Mouse (Mus musculus) embryonic facial prominence, embryonic 15.5 days (tissue): Measurements from ENCODE around the gene Gm45716. TPM values are rescaled to one million over a fixed set of nuclear protein-coding genes. Genes with fewer than 3 reads are reported as not detected.

ENCODE experiments used
- ATAC-seq: fragments of 200-750 bp; cut with Nextera tagmentation; 2 replicates; pipeline ENCODE4 v1.8.0; 2017; ENCODE audit warnings: low read depth, moderate TSS enrichment; ENCODE audit not compliant: insufficient number of reproducible peaks, low FRiP score, low TSS enrichment
- H3K27ac ChIP-seq: fragments of 300-500 bp; sonication (generic); replicated peaks from 2 replicates; pipeline ENCODE4 v1.5.1; 2015; ENCODE audit warnings: mild to moderate bottlenecking, inconsistent platforms
- H3K27me3 ChIP-seq: fragments of 300-500 bp; sonication (generic); 2 replicates; pipeline ENCODE4 v1.6.1; 2015; ENCODE audit warnings: inconsistent platforms
- H3K36me3 ChIP-seq: fragments of 300-500 bp; sonication (generic); 2 replicates; pipeline ENCODE4 v1.6.1; 2015; ENCODE audit warnings: mild to moderate bottlenecking, inconsistent platforms
- H3K4me1 ChIP-seq: fragments of 300-500 bp; sonication (generic); 2 replicates; pipeline ENCODE4 v1.6.1; 2015; ENCODE audit warnings: inconsistent platforms
- H3K4me2 ChIP-seq: fragments of 300-500 bp; sonication (generic); replicated peaks from 2 replicates; pipeline ENCODE4 v1.6.1; 2015; ENCODE audit warnings: mild to moderate bottlenecking, inconsistent platforms
- H3K4me3 ChIP-seq: fragments of 300-500 bp; sonication (generic); replicated peaks from 2 replicates; pipeline ENCODE4 v1.5.1; 2015; ENCODE audit warnings: mild to moderate bottlenecking, inconsistent platforms
- H3K9ac ChIP-seq: fragments of 300-500 bp; sonication (generic); 2 replicates; pipeline ENCODE4 v1.6.1; 2015; ENCODE audit warnings: inconsistent platforms
- H3K9me3 ChIP-seq: fragments of 300-500 bp; sonication (generic); replicated peaks from 2 replicates; pipeline ENCODE4 v1.6.1; 2016; ENCODE audit warnings: inconsistent platforms
- WGBS: fragments of 180-500 bp; shearing (Covaris S2); methylation state at CpG from one replicate; pipeline ENCODE4 v1.1.7; 2015; 5-methylcytosine and 5-hydroxymethylcytosine counted together
- polyA plus RNA-seq: library from polyadenylated mRNA; unstranded; fragments of >200 nt; fragmentation: Nextera tagmentation; extraction: Ambion mirVana; gene quantifications from 2 replicates; pipeline ENCODE4 v1.2.1, GENCODE M21; 2015

Gm45716 gene
- polyA plus RNA-seq, 1 experiment from 2014 or later: 9.0 TPM

DNA sequence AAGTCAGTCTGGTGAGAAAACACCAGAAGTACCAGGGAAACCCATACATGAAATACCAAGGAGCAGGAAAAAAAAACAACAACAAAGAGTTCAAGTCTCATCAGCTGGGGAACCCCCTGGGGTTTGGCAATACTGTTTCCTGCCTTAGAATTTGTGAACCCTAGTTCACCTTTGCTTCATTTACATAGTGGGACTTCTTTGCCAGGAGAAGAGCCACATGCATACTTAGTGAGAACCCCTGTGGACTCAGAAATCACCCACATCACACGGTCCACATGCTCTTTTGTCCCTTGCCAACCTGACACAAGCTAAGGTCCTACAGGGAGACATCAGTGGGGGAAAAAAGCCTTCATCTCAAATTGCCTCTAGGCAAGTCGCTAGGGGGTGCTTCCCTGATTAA lies 51.2 kb downstream of the Gm45716 start:
- 37% methylated on average over 2 of the region's 2 CpGs for WGBS
- H3K9me3 ChIP-seq: no peaks in the 10 kb centered on the region
- H3K9ac ChIP-seq: no peak overlapping the region
- no peak overlapping the region for H3K4me2 ChIP-seq
- peaks cover 4% of the 10 kb centered on the region; the same call in 1 of the 2 replicates for H3K4me1 ChIP-seq
- H3K36me3 ChIP-seq: no peaks in the 10 kb centered on the region
- H3K27me3 ChIP-seq: no peaks in the 10 kb centered on the region
- H3K4me3 ChIP-seq: no peak overlapping the region
- no peak overlapping the region for H3K27ac ChIP-seq
- ATAC-seq: no peak

DNA sequence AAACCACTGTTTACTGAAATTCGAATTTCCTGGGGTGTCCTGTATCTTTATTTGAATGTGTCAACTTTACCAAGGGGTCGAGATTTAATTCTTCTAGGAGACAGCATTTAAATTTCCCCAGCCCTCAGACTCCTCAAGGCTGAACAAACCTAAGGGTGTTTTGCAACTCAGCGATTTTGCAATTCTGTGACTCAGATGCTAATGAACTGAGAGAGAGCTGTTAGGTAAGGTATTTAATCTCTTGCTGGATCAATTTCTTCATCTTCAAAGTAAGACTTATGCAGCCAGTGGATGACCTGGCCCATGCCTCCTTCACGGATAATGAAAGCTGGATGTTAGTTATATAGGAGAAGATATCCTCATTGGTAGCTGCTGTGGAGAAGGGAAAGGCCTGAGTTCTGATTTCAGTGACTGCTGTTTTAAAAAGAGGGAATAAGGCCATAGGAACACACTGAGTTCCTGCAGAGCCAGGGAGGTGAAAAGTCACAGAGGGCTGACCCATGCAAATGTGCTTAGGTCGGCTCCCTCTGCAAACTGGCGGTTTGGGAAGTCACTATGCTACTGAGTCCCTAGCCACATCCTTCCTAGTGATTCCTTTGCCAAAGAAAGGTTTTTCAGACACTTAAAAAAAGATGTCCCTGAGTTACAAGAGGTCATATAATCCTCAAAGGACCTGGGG lies 53.3 kb downstream of the Gm45716 start:
- Histone ChIP-seq H3K27ac (no peak overlapping the region), H3K4me3 (no peak overlapping the region), H3K9me3 (no peaks in the 10 kb centered on the region), H3K9ac (no peak overlapping the region), H3K4me1 (peaks cover 4% of the 10 kb centered on the region; the same call in 1 of the 2 replicates), H3K27me3 (no peaks in the 10 kb centered on the region), H3K4me2 (no peak overlapping the region), H3K36me3 (no peaks in the 10 kb centered on the region)
- WGBS: 24% methylated on average over 6 of the region's 6 CpGs
- ATAC-seq: no peak

DNA sequence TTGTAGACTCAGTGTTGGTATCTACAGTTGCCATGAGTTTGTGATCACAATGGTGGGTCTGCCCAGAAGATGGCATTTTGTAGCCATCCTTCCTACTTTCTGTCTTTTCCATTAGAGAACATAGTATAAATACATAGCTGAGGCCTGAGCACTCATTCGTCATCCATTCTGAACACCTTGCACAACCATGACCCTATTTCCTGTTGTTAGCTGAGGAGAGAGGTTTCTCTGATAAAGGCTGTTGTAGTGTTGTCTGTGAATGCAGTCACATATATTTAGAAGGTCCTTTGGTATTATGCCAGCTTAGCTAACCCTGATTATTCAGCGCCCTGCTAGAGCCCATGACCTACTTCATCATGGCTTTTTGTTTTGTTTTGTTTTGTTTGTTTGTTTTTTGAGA lies 54.4 kb downstream of the Gm45716 start:
- Histone ChIP-seq H3K4me3 (no peak overlapping the region), H3K27ac (no peak overlapping the region), H3K9ac (no peak overlapping the region), H3K4me2 (no peak overlapping the region), H3K27me3 (no peaks in the 10 kb centered on the region), H3K9me3 (no peaks in the 10 kb centered on the region), H3K36me3 (no peaks in the 10 kb centered on the region), H3K4me1 (peaks cover 4% of the 10 kb centered on the region; the same call in 1 of the 2 replicates)
- WGBS: 80% methylated on average over 2 of the region's 2 CpGs
- no peak for ATAC-seq

DNA sequence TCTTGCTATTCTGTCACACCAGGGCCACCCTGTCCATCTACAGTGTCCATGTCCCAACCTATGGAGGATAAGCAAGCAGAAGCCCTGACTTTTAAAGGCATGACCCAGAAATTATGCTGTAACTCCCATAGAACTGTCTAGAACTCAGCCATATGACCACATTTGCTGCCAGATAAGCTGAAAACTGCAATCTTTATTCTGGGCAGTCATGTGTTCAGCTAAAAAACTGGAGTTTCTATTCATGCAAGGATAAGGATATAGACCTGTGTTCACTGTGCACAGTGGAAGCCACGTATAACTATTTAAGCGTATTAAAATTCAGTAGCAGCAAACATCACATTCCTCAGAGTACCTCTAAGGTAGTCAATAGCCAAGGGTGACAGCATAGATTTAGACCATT lies 55.8 kb downstream of the Gm45716 start:
- Histone ChIP-seq H3K27ac (no peak overlapping the region), H3K4me1 (peaks cover 5% of the 10 kb centered on the region; the same call in 1 of the 2 replicates), H3K4me2 (no peak overlapping the region), H3K9ac (no peak overlapping the region), H3K27me3 (no peaks in the 10 kb centered on the region), H3K9me3 (no peaks in the 10 kb centered on the region), H3K4me3 (no peak overlapping the region), H3K36me3 (no peaks in the 10 kb centered on the region)
- WGBS: 93% methylated on average over 2 of the region's 2 CpGs
- no peak for ATAC-seq

DNA sequence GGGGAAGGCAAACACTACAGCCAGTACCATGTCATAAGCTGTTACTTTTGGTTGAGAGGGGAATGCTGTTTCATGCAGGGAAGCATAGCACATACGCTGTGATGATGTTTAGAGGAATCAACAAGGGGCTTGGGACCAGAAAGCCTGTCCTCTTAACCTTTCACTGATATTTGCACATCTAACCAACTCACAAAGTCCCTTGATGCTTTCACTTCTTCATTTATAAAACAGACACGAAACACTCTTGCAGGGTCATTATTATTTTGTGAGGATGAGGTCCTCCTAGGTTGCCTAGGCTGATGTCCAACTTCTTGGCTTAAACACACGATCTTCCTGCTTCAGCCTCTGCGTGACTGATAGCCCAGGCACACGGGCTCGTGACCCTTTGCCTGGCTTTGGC lies 58.1 kb downstream of the Gm45716 start:
- 78% methylated on average over 6 of the region's 6 CpGs for WGBS
- Histone ChIP-seq H3K4me3 (no peak overlapping the region), H3K4me2 (no peak overlapping the region), H3K4me1 (peaks cover 18% of the 10 kb centered on the region), H3K36me3 (no peaks in the 10 kb centered on the region), H3K27ac (no peak overlapping the region), H3K27me3 (no peaks in the 10 kb centered on the region), H3K9ac (no peak overlapping the region), H3K9me3 (no peaks in the 10 kb centered on the region)
- ATAC-seq: no peak

DNA sequence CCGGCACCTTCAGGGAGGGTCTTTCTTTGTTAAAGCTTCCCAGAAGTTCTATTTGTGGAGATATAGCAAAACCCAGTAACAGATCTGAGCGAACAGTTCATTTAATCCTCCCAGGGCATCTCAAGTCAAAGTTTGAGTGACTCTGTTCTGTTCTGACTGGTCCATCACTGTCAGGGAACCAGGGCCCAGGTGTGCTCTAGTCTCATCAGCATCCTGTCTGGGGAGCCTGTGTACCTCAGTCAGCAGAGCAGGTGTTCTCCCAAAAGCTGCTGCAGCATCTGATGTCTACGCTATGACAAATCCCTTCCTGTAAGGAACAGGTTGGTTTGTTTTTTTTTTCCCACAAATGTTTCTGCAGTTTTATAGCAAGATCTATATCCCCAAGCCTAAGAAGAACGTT lies 59.2 kb downstream of the Gm45716 start:
- H3K9me3 ChIP-seq: no peaks in the 10 kb centered on the region
- peaks cover 19% of the 10 kb centered on the region for H3K4me1 ChIP-seq
- H3K36me3 ChIP-seq: no peaks in the 10 kb centered on the region
- H3K4me2 ChIP-seq: no peak overlapping the region
- no peak overlapping the region for H3K27ac ChIP-seq
- 68% methylated on average over 4 of the region's 4 CpGs for WGBS
- no peaks in the 10 kb centered on the region for H3K27me3 ChIP-seq
- no peak overlapping the region for H3K9ac ChIP-seq
- no peak for ATAC-seq
- H3K4me3 ChIP-seq: no peak overlapping the region

DNA sequence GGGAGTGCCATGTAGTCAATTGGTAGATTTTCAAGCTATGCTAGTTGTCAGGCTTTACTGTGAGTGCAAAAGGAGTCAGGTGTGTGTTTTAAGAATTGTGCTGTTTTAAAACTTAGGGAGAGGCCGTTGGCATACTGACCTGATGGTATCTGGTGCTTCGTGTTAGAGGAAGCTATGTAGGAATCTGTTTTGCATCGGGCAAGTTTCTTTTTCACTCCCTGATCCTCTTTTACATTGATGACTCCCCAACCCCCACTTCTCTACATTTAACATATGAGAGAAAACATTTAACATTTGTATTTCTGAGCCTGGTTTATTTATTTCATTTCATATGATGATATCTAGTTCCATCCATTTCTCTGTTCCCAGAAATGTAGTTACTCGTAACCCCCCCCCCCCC lies 60.3 kb downstream of the Gm45716 start:
- Histone ChIP-seq H3K4me1 (peaks cover 30% of the 10 kb centered on the region), H3K36me3 (no peaks in the 10 kb centered on the region), H3K4me3 (no peak overlapping the region), H3K9ac (no peak overlapping the region), H3K27ac (no peak overlapping the region), H3K27me3 (no peaks in the 10 kb centered on the region), H3K9me3 (no peaks in the 10 kb centered on the region), H3K4me2 (no peak overlapping the region)
- WGBS: 52% methylated on average over 4 of the region's 4 CpGs
- no peak for ATAC-seq

DNA sequence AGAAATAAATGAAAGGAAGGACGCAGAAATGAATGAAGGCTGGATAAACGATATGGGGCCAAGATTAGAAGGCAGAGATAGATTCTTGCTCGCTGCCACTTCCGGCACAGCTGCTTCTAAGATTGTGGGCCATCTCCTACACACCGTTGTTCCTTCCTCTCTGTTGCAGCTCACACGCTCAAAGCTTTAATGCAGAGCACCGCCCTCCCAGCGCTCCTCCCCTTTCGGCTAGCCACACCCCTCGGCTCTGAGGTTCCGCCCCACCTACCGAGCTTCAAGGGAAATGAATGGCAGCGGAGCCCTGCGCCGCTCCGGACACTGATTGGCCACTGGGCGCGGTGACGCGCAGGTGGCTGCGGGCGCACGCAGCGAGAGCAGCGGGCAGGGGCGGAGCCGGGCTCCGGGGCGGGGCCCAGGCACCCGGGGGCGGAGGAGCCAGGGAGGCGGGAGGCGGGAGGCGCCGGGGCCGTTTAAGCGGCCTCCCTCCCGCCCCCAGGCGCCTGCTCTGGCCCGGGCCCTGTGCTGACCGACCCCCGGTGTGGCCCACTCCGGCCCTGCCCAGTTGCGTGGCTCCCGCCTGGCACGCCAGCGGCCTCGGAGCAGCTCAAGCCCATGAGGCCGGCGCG lies 61.7 kb downstream of the Gm45716 start, which contains the start of gene Mmd:
Gene Mmd, plus strand, starts transcription at position 432 of the 626 bp plus-strand sequence.
- peak within 1 kb of the TSS; percentile 88 for H3K27ac ChIP-seq
- peak within 1 kb of the TSS; percentile 96 for H3K9ac ChIP-seq
- peak; percentile 100 for ATAC-seq
- WGBS: under 1% methylated on average over 47 of the region's 51 CpGs
- H3K9me3 ChIP-seq: no peaks in the 10 kb centered on the region
- peaks cover 35% of the 10 kb centered on the region for H3K4me1 ChIP-seq
- H3K4me2 ChIP-seq: peak within 1 kb of the TSS; percentile 73
- no peaks in the 10 kb centered on the region for H3K36me3 ChIP-seq
- no peaks in the 10 kb centered on the region for H3K27me3 ChIP-seq
- H3K4me3 ChIP-seq: peak within 1 kb of the TSS; percentile 91

DNA sequence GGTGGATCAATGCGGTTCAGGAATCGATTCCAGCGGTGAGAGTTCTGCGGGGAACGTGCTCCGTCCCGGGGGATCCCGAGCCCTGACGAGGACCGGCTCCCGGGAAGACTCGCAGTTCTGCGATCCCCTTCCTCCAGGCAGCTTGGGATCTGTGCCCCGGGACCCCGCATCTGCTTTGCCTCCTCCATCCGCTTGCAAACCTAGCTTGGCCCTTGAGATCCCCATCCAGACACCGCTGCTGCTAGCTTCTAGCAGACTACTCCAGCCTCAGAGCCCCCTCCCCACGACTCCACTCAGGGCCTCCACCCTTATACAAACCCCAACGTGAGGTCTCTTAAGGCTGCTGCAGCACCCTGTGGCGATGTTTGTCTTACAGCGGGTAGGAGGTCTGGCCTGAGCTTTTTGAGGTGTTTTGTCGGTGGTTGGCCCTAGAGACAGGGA lies 62.2 kb downstream of the Gm45716 start:
- Histone ChIP-seq H3K9ac (peak overlapping the region; percentile 96), H3K27ac (peak overlapping the region; percentile 88), H3K36me3 (no peaks in the 10 kb centered on the region), H3K4me3 (peak overlapping the region; percentile 91), H3K27me3 (no peaks in the 10 kb centered on the region), H3K4me1 (peaks cover 35% of the 10 kb centered on the region), H3K9me3 (no peaks in the 10 kb centered on the region), H3K4me2 (peak overlapping the region; percentile 73)
- WGBS: 0% methylated on average over 22 of the region's 22 CpGs
- ATAC-seq: peak; percentile 10

DNA sequence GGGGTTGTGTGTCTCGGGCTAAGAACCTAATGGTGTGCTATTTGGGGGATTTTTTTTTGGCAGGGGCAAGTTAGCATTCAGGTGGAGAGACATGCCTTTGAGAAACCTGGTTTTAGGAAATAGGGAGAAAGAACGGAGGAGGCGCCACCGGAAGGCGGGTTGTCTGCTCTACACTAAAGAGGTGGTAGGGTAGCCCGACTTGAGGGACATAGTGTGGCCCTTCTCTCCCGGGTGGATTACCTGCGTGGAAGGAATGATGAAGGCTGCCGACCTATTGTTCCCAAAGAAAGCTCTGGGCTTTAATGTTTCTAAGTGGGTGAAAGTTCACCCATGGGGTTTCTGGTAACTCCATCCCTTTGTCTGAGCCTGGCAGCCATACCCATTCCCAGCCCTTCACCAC lies 62.7 kb downstream of the Gm45716 start:
- H3K36me3 ChIP-seq: no peaks in the 10 kb centered on the region
- H3K27ac ChIP-seq: no peak overlapping the region
- ATAC-seq: no peak
- peak overlapping the region; percentile 73 for H3K4me2 ChIP-seq
- peak overlapping the region; percentile 91 for H3K4me3 ChIP-seq
- WGBS: under 1% methylated on average over 9 of the region's 9 CpGs
- no peaks in the 10 kb centered on the region for H3K9me3 ChIP-seq
- H3K9ac ChIP-seq: peak overlapping the region; percentile 96
- no peaks in the 10 kb centered on the region for H3K27me3 ChIP-seq
- H3K4me1 ChIP-seq: peaks cover 35% of the 10 kb centered on the region

DNA sequence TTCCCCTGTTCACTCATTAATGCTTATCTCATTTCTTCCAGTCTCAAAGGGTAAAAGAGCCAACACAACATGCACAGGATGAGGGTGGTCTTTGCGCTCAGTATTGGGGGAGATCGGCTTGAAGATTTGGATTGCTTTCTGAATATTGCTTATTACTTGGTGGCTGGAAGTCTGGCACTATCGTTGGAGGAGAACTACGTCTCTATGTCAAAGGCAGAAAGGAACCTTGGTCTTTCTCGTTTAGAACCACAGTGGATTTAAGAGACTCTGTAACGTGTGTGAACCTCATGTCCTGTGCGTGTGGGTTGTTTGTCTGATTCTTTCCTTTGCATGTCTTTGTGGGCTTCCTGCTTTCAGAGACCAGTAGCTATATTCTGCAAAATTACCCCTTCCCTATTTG lies 63.2 kb downstream of the Gm45716 start:
- peaks cover 39% of the 10 kb centered on the region for H3K4me1 ChIP-seq
- H3K9me3 ChIP-seq: no peaks in the 10 kb centered on the region
- no peak overlapping the region for H3K9ac ChIP-seq
- no peak overlapping the region for H3K27ac ChIP-seq
- H3K4me3 ChIP-seq: peak overlapping the region; percentile 91
- peak overlapping the region; percentile 73 for H3K4me2 ChIP-seq
- H3K36me3 ChIP-seq: no peaks in the 10 kb centered on the region
- H3K27me3 ChIP-seq: no peaks in the 10 kb centered on the region
- 47% methylated on average over 7 of the region's 7 CpGs for WGBS
- ATAC-seq: no peak
